Mouse (Mus musculus): ENCODE results near the gene Spib.
A peak's percentile ranks its signal among the peaks of the same experiment; 100 is the strongest.

- TF ChIP-seq POLR2A (IDR thresholded peaks at IDR 0.05; ENCODE audit: low read depth, low read length), result no peak
- TF ChIP-seq CTCF (IDR thresholded peaks at IDR 0.05; ENCODE audit: extremely low read depth, insufficient read length, insufficient replicate concordance, low read depth, low read length), result peak; percentile 66; the same call in 1 of the 2 replicates
Observed at GRCm38 (mm10) chr7:44521710-44522109, 10.2 kb downstream of the Spib start.
